Mouse (Mus musculus): ENCODE results near the gene Syna.

Syna gene

GRCm38 (mm10) chr5:134567445-134567844 lies 7.5 kb upstream of the Syna start:
- DNase-seq (ENCODE audit: low read depth, low spot score), result no peak

GRCm38 (mm10) chr5:134565696-134566095 lies 5.7 kb upstream of the Syna start:
- no peak for DNase-seq (ENCODE audit: low read depth, low spot score)

GRCm38 (mm10) chr5:134564272-134564671 lies 4.3 kb upstream of the Syna start:
- no peak for DNase-seq (ENCODE audit: low read depth, low spot score)

- DNase-seq (ENCODE audit: low read depth, low spot score), result no peak
Measured at GRCm38 (mm10) chr5:134560450-134561171, 640 bp upstream of the Syna start.

- peak; percentile 74 for DNase-seq (ENCODE audit: low read depth, low spot score)
Measured at GRCm38 (mm10) chr5:134555463-134556164, 4.4 kb downstream of the Syna start.

- DNase-seq (ENCODE audit: low read depth, low spot score), result no peak
Measured at GRCm38 (mm10) chr5:134553951-134554546, 5.9 kb downstream of the Syna start.

GRCm38 (mm10) chr5:134552110-134552972 lies 7.6 kb downstream of the Syna start, which contains the start of gene Clip2:
Clip2 (minus strand) TSS chr5:134552434.
- DNase-seq (ENCODE audit: low read depth, low spot score), result peak; percentile 89

- no peak for DNase-seq (ENCODE audit: low read depth, low spot score)
Measured at GRCm38 (mm10) chr5:134551233-134552109, 8.5 kb downstream of the Syna start.

GRCm38 (mm10) chr5:134550836-134551232 lies 9.1 kb downstream of the Syna start:
- no peak for DNase-seq (ENCODE audit: low read depth, low spot score)

- DNase-seq (ENCODE audit: low read depth, low spot score), result no peak
Measured at GRCm38 (mm10) chr5:134549640-134550168, 10.3 kb downstream of the Syna start.

- no peak for DNase-seq (ENCODE audit: low read depth, low spot score)
Measured at GRCm38 (mm10) chr5:134548306-134548705, 11.7 kb downstream of the Syna start.

GRCm38 (mm10) chr5:134546790-134547189 lies 13.2 kb downstream of the Syna start:
- DNase-seq (ENCODE audit: low read depth, low spot score), result no peak

- DNase-seq (ENCODE audit: low read depth, low spot score), result no peak
Measured at GRCm38 (mm10) chr5:134545242-134545629, 14.7 kb downstream of the Syna start.

- DNase-seq (ENCODE audit: low read depth, low spot score), result no peak
Measured at GRCm38 (mm10) chr5:134544516-134545241, 15.3 kb downstream of the Syna start.

- DNase-seq (ENCODE audit: low read depth, low spot score), result no peak
Measured at GRCm38 (mm10) chr5:134541640-134542039, 18.3 kb downstream of the Syna start.

GRCm38 (mm10) chr5:134540881-134541280 lies 19.1 kb downstream of the Syna start:
- no peak for DNase-seq (ENCODE audit: low read depth, low spot score)

GRCm38 (mm10) chr5:134539891-134540290 lies 20.1 kb downstream of the Syna start:
- DNase-seq (ENCODE audit: low read depth, low spot score), result peak; percentile 82

GRCm38 (mm10) chr5:134536036-134536435 lies 23.9 kb downstream of the Syna start:
- no peak for DNase-seq (ENCODE audit: low read depth, low spot score)

GRCm38 (mm10) chr5:134532417-134532816 lies 27.6 kb downstream of the Syna start:
- DNase-seq (ENCODE audit: low read depth, low spot score), result no peak

- DNase-seq (ENCODE audit: low read depth, low spot score), result no peak
Measured at GRCm38 (mm10) chr5:134531585-134531984, 28.4 kb downstream of the Syna start.
